12 mouse cellular contexts compared by ENCODE assay signal in genomic region chr13:41345306-41345705, GRCm38 (mm10).
A peak's percentile ranks its signal among the peaks of the same experiment; 100 is the strongest.
DNase-seq lines count a peak whose midpoint lies in the region; ATAC-seq and TF ChIP-seq lines count a peak whose summit lies in the region.
"Had no signal": no experiment of that assay in that cellular context is flagged by ENCODE, and none has a peak within 500 bp of the region (broad histone marks: within the 10 kb centered on the region; RNA-seq: fewer than 3 reads in every experiment).

No protein-coding gene starts in this region.

- H3K27ac ChIP-seq in heart, embryonic 11.5 days (ENCODE audit: low read depth, low read length) = peak overlapping the region; percentile 70
- H3K27ac ChIP-seq in forebrain, embryonic 16.5 days (ENCODE audit: low read length) = no peak overlapping the region
- H3K27ac ChIP-seq in hindbrain, embryonic 15.5 days (replicated peaks) = no peak overlapping the region
- H3K27ac ChIP-seq in lung, postnatal 0 days (ENCODE audit: low read length) = peak overlapping the region; percentile 39
- H3K27ac ChIP-seq: liver, embryonic 13.5 days had no signal

- no peak for TF ChIP-seq CTCF in lung, postnatal 0 days (IDR thresholded peaks at IDR 0.05)

- H3K4me3 ChIP-seq in heart, embryonic 11.5 days (ENCODE audit: low read depth, low read length) = no peak overlapping the region
- no peak overlapping the region for H3K4me3 ChIP-seq in forebrain, embryonic 16.5 days (replicated peaks; ENCODE audit: low read length)
- no peak overlapping the region for H3K4me3 ChIP-seq in hindbrain, embryonic 15.5 days
- no peak overlapping the region for H3K4me3 ChIP-seq in lung, postnatal 0 days (ENCODE audit: low read depth, low read length)
- H3K4me3 ChIP-seq: liver, embryonic 13.5 days; myocyte had no signal

- peaks cover 37% of the 10 kb centered on the region for H3K4me1 ChIP-seq in heart, embryonic 11.5 days (ENCODE audit: control insufficient read depth, insufficient read depth, low read length)
- H3K4me1 ChIP-seq in forebrain, embryonic 16.5 days (replicated peaks; ENCODE audit: control insufficient read depth, insufficient read depth, low read length) = peaks cover 12% of the 10 kb centered on the region
- H3K4me1 ChIP-seq in hindbrain, embryonic 15.5 days (replicated peaks) = 0 out of 2 replicates have a peak, but pooled peaks cover 13% of the 10 kb centered on the region
- peaks cover 64% of the 10 kb centered on the region for H3K4me1 ChIP-seq in lung, postnatal 0 days (ENCODE audit: insufficient read depth, low read depth, low read length)

- 45% methylated on average over 6 of the region's 6 CpGs for WGBS in heart, embryonic 11.5 days (ENCODE audit: insufficient replicate concordance)
- 27% methylated on average over 6 of the region's 6 CpGs for WGBS in forebrain, embryonic 16.5 days
- 41% methylated on average over 6 of the region's 6 CpGs for WGBS in hindbrain, embryonic 15.5 days
- WGBS in lung, postnatal 0 days = 40% methylated on average over 6 of the region's 6 CpGs

- no peaks in the 10 kb centered on the region for H3K9me3 ChIP-seq in heart, embryonic 11.5 days (replicated peaks; ENCODE audit: control insufficient read depth, low read length)
- H3K9me3 ChIP-seq in forebrain, embryonic 16.5 days (ENCODE audit: control insufficient read depth, low read length) = no peaks in the 10 kb centered on the region
- H3K9me3 ChIP-seq in hindbrain, embryonic 15.5 days = no peaks in the 10 kb centered on the region
- no peaks in the 10 kb centered on the region for H3K9me3 ChIP-seq in lung, postnatal 0 days (ENCODE audit: low read length)
- H3K9me3 ChIP-seq: liver, embryonic 13.5 days had no signal

- peak; percentile 83 for TF ChIP-seq EP300 in lung, postnatal 0 days (IDR thresholded peaks at IDR 0.05)

- 0 out of 2 replicates have a peak overlapping the region, but pooled peaks have one; percentile 12 for H3K4me2 ChIP-seq in heart, embryonic 11.5 days
- no peak overlapping the region for H3K4me2 ChIP-seq in forebrain, embryonic 16.5 days (ENCODE audit: low read length)
- no peak overlapping the region for H3K4me2 ChIP-seq in hindbrain, embryonic 15.5 days
- H3K4me2 ChIP-seq in lung, postnatal 0 days (replicated peaks; ENCODE audit: low read depth, low read length) = 0 out of 2 replicates have a peak overlapping the region, but pooled peaks have one; percentile 11
- H3K4me2 ChIP-seq: liver, embryonic 13.5 days had no signal

- H3K9ac ChIP-seq in heart, embryonic 11.5 days (ENCODE audit: low read depth, low read length) = no peak overlapping the region
- H3K9ac ChIP-seq in forebrain, embryonic 16.5 days (replicated peaks; ENCODE audit: low read depth, low read length) = no peak overlapping the region
- no peak overlapping the region for H3K9ac ChIP-seq in hindbrain, embryonic 15.5 days
- no peak overlapping the region for H3K9ac ChIP-seq in lung, postnatal 0 days (replicated peaks; ENCODE audit: low read depth)
- H3K9ac ChIP-seq: liver, embryonic 13.5 days had no signal

- no peaks in the 10 kb centered on the region for H3K27me3 ChIP-seq in heart, embryonic 11.5 days (ENCODE audit: control insufficient read depth, insufficient read depth, low read length)
- no peaks in the 10 kb centered on the region for H3K27me3 ChIP-seq in forebrain, embryonic 16.5 days (replicated peaks; ENCODE audit: control insufficient read depth, insufficient read depth, low read length)
- H3K27me3 ChIP-seq in hindbrain, embryonic 15.5 days = no peaks in the 10 kb centered on the region
- no peaks in the 10 kb centered on the region for H3K27me3 ChIP-seq in lung, postnatal 0 days (replicated peaks; ENCODE audit: insufficient read depth, low read length)
- H3K27me3 ChIP-seq: liver, embryonic 13.5 days had no signal

- intact Hi-C loops in left cerebral cortex, postnatal 10 days (cut with DNase I) = no loop called here

- peak; percentile 36; the same call in 1 of the 2 replicates for ATAC-seq in heart, embryonic 11.5 days (replicated peaks; ENCODE audit: insufficient number of reproducible peaks, low FRiP score, low TSS enrichment)
- peak; percentile 39 for ATAC-seq in forebrain, embryonic 16.5 days
- ATAC-seq in hindbrain, embryonic 15.5 days (ENCODE audit: low FRiP score, low read depth) = peak; percentile 66; the same call in 1 of the 2 replicates
- ATAC-seq in lung, postnatal 0 days = peak; percentile 61
- ATAC-seq in erythroid progenitor cell, adult 5-6 weeks (replicated peaks; ENCODE audit: low FRiP score, poor library complexity, severe bottlenecking) = no peak

- no peaks in the 10 kb centered on the region for H3K36me3 ChIP-seq in heart, embryonic 11.5 days (ENCODE audit: control insufficient read depth, insufficient read depth, low read length)
- H3K36me3 ChIP-seq in forebrain, embryonic 16.5 days (ENCODE audit: control insufficient read depth, insufficient read depth) = no peaks in the 10 kb centered on the region
- H3K36me3 ChIP-seq in hindbrain, embryonic 15.5 days = no peaks in the 10 kb centered on the region
- no peaks in the 10 kb centered on the region for H3K36me3 ChIP-seq in lung, postnatal 0 days (ENCODE audit: insufficient read depth, low read length)
- H3K36me3 ChIP-seq: liver, embryonic 13.5 days had no signal

- DNase-seq in heart, postnatal 4 days = no peak
- DNase-seq in lung, postnatal 0 days (ENCODE audit: low spot score) = peak; percentile 67
- no peak for DNase-seq in left cerebral cortex, postnatal 10 days (ENCODE audit: extremely low spot score in 1 of 2, low spot score in 2 of 2)
- no peak for DNase-seq in urinary bladder, postnatal 10 days (ENCODE audit: low spot score)
- DNase-seq: layer of hippocampus, adult 9-11 months; liver, embryonic 13.5 days; thymus, postnatal 36 days had no signal

Comparison
In these comparisons a context has a peak if more than half of its experiments do, and no peak if none do; other contexts are left out.
1. H3K27ac ChIP-seq: peak in heart, embryonic 11.5 days (single experiment) and lung, postnatal 0 days (single experiment); none in forebrain, embryonic 16.5 days (single experiment) and hindbrain, embryonic 15.5 days (single experiment).
2. H3K4me2 ChIP-seq: peak in heart, embryonic 11.5 days (single experiment) and lung, postnatal 0 days (single experiment); none in forebrain, embryonic 16.5 days (single experiment) and hindbrain, embryonic 15.5 days (single experiment).